Mouse (Mus musculus) thymus, adult 2 months (tissue): ENCODE data around the gene Ccdc142.

Experiments used
- CTCF ChIP-seq: fragments of 200-500 bp; IDR thresholded peaks from 2 replicates; pipeline ENCODE4 v1.5.1; 2012; ENCODE audit warnings: mild to moderate bottlenecking, control low read depth, low read length, moderate library complexity, borderline replicate concordance; ENCODE audit not compliant: control insufficient read depth, poor library complexity, insufficient read depth; ENCODE audit errors: extremely low read depth
- POLR2A ChIP-seq: fragments of 200-500 bp; IDR thresholded peaks from 2 replicates; pipeline ENCODE4 v1.6.1; 2012; ENCODE audit warnings: mild to moderate bottlenecking, low read length, control low read depth, moderate library complexity; ENCODE audit not compliant: control insufficient read depth, poor library complexity, insufficient read depth; ENCODE audit errors: extremely low read depth

GRCm38 (mm10) chr6:83135571-83136161 lies 34.3 kb downstream of the Ccdc142 start:
- TF ChIP-seq CTCF (no peak), POLR2A (no peak)
